Mouse (Mus musculus): ENCODE measurements around the gene D17Wsu92e. TPM values are rescaled to one million over a fixed set of nuclear protein-coding genes. Genes with fewer than 3 reads are reported as not detected.

Gene D17Wsu92e
- 100 and 121 TPM in 2 replicates for polyA plus RNA-seq (2012; rRNA removed; ENCODE audit: low replicate concordance)

GRCm38 (mm10) chr17:27820568-27821406 lies at the start of gene D17Wsu92e:
Gene D17Wsu92e (minus strand): TSS chr17:27820648.

GRCm38 (mm10) chr17:27856265-27856797 lies 35.9 kb upstream of the D17Wsu92e start, which contains the start of gene Uhrf1bp1:
Gene Uhrf1bp1 (plus strand): TSS chr17:27856441.

GRCm38 (mm10) chr17:27837850-27838249 lies 17.4 kb upstream of the D17Wsu92e start, which contains the start of gene Snrpc:
Gene Snrpc (plus strand): TSS chr17:27838150.

GRCm38 (mm10) chr17:27728770-27729169 lies 91.7 kb downstream of the D17Wsu92e start, which contains the start of gene Spdef:
Gene Spdef (minus strand): TSS chr17:27728955.

Other genes with a start within 250 kb of the D17Wsu92e start
- gene Nudt3, start 197.2 kb downstream of the D17Wsu92e start, polyA plus RNA-seq (2012; rRNA removed; ENCODE audit: low replicate concordance): 54.6 and 72.2 TPM in 2 replicates
- gene RPS10-NUDT3, start 185.4 kb downstream of the D17Wsu92e start, polyA plus RNA-seq (2012; rRNA removed; ENCODE audit: low replicate concordance): not detected in 2 replicates
- gene Rps10, start 184.0 kb downstream of the D17Wsu92e start, polyA plus RNA-seq (2012; rRNA removed; ENCODE audit: low replicate concordance): 736 and 1,526 TPM in 2 replicates
- 0.19 and 0.24 TPM in 2 replicates for gene Pacsin1, start 165.1 kb downstream of the D17Wsu92e start, polyA plus RNA-seq (2012; rRNA removed; ENCODE audit: low replicate concordance)
- 1.4 TPM in 1 of 2 replicates, not detected in the other for gene Spdef, start 91.7 kb downstream of the D17Wsu92e start, polyA plus RNA-seq (2012; rRNA removed; ENCODE audit: low replicate concordance)
- gene Snrpc, start 17.5 kb upstream of the D17Wsu92e start, polyA plus RNA-seq (2012; rRNA removed; ENCODE audit: low replicate concordance): 64.1 and 86.3 TPM in 2 replicates
- gene Uhrf1bp1, start 35.8 kb upstream of the D17Wsu92e start, polyA plus RNA-seq (2012; rRNA removed; ENCODE audit: low replicate concordance): 18.8 and 28.8 TPM in 2 replicates
- gene Anks1, start 88.7 kb upstream of the D17Wsu92e start, polyA plus RNA-seq (2012; rRNA removed; ENCODE audit: low replicate concordance): 57.7 and 64.4 TPM in 2 replicates
- gene Taf11, start 89.2 kb upstream of the D17Wsu92e start, polyA plus RNA-seq (2012; rRNA removed; ENCODE audit: low replicate concordance): 14.2 and 16.5 TPM in 2 replicates